Mouse (Mus musculus): ENCODE data around the gene Ndufs3.

DNA sequence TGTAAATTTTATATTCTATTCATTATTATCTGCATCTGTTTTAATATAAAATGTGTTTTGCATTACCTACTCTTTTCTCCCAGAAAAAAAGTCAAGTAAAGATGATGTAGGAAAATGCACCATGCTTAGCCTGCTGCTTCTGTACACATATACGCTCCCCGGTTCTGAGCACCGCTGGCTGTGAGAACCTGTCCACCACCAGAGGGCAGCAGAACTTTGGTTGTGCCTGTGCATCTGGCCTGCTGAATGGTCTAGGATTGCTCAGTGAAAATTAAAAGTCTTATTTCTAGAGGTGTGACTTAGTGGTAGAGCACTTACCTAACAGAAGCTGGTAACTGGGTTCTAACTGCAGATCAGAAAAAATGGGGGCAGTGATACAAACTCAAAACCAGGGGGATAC lies 38.1 kb downstream of the Ndufs3 start:
- TF ChIP-seq SRF (IDR thresholded peaks at IDR 0.05; ENCODE audit: control insufficient read depth, insufficient read length, low read depth): no peak
- no peak for TF ChIP-seq E2F4 (IDR thresholded peaks at IDR 0.05; ENCODE audit: insufficient read depth)
- no peak for TF ChIP-seq MYOD1 (IDR thresholded peaks at IDR 0.05; ENCODE audit: control insufficient read depth in 1 of 3, insufficient read length in 2 of 3, low read depth in 2 of 3)
- no peak for TF ChIP-seq POLR2A (IDR thresholded peaks at IDR 0.05; ENCODE audit: insufficient read length, low read depth)
- no peak for TF ChIP-seq CEBPB (IDR thresholded peaks at IDR 0.05; ENCODE audit: insufficient read depth, poor library complexity, severe bottlenecking)
- no peak for TF ChIP-seq POLR2AphosphoS2 (IDR thresholded peaks at IDR 0.05; ENCODE audit: insufficient read length, low read depth)
- no peak for TF ChIP-seq MAX (IDR thresholded peaks at IDR 0.05; ENCODE audit: low read depth)
- TF ChIP-seq USF1 (IDR thresholded peaks at IDR 0.05; ENCODE audit: low read depth): no peak
- TF ChIP-seq MYOG (IDR thresholded peaks at IDR 0.05; ENCODE audit: control insufficient read depth in 1 of 3, insufficient read depth in 1 of 3, insufficient read length in 2 of 3, low read depth in 2 of 3): no peak
- TF ChIP-seq TCF3 (IDR thresholded peaks at IDR 0.05; ENCODE audit: insufficient read length, low read depth): no peak
